9 mouse cellular contexts compared by ENCODE assay signal in genomic region chr2:30712841-30713401, GRCm38 (mm10).
A peak's percentile ranks its signal among the peaks of the same experiment; 100 is the strongest.
DNase-seq lines count a peak whose midpoint lies in the region; ATAC-seq and TF ChIP-seq lines count a peak whose summit lies in the region.
"Had no signal": no experiment of that assay in that cellular context is flagged by ENCODE, and none has a peak within 500 bp of the region (broad histone marks: within the 10 kb centered on the region; RNA-seq: fewer than 3 reads in every experiment).

No protein-coding gene starts in this region.

- intact Hi-C loops in gastrocnemius, adult 2 months (cut with DNase I): loop anchor here (5.0 kb wide), 2 partner anchors 56 to 241 kb away; partner anchors contain the start of gene Ier5l
- intact Hi-C loops in gastrocnemius, postnatal 36 days (cut with DNase I): loop anchor here (2.0 to 5.0 kb wide), 2 partner anchors 82 to 271 kb away; no protein-coding TSS in a partner anchor

- TF ChIP-seq CTCF in gastrocnemius, adult 2 months (IDR thresholded peaks at IDR 0.05): no peak

- H3K9me3 ChIP-seq in embryonic facial prominence, embryonic 14.5 days (ENCODE audit: control insufficient read depth, low read length): no peaks in the 10 kb centered on the region
- H3K9me3 ChIP-seq in intestine, embryonic 15.5 days: no peaks in the 10 kb centered on the region
- no peaks in the 10 kb centered on the region for H3K9me3 ChIP-seq in stomach, embryonic 16.5 days (replicated peaks; ENCODE audit: control insufficient read depth, low read length)

- 54% methylated on average over 9 of the region's 9 CpGs for WGBS in embryonic facial prominence, embryonic 14.5 days
- 62% methylated on average over 9 of the region's 9 CpGs for WGBS in intestine, embryonic 15.5 days
- WGBS in stomach, embryonic 16.5 days: 57% methylated on average over 9 of the region's 9 CpGs

- no peaks in the 10 kb centered on the region for H3K27me3 ChIP-seq in embryonic facial prominence, embryonic 14.5 days (replicated peaks; ENCODE audit: control insufficient read depth, insufficient read depth, low read length)
- H3K27me3 ChIP-seq in intestine, embryonic 15.5 days (replicated peaks): no peaks in the 10 kb centered on the region
- H3K27me3 ChIP-seq in stomach, embryonic 16.5 days (ENCODE audit: control insufficient read depth, insufficient read depth, low read length): no peaks in the 10 kb centered on the region
- H3K27me3 ChIP-seq: Patski had no signal

- no peak for ATAC-seq in embryonic facial prominence, embryonic 14.5 days (ENCODE audit: low read depth)
- no peak for ATAC-seq in intestine, embryonic 15.5 days
- ATAC-seq in stomach, embryonic 16.5 days (ENCODE audit: insufficient read depth, low FRiP score): no peak

- H3K36me3 ChIP-seq in embryonic facial prominence, embryonic 14.5 days (ENCODE audit: control insufficient read depth, insufficient read depth, low read length): no peaks in the 10 kb centered on the region
- no peaks in the 10 kb centered on the region for H3K36me3 ChIP-seq in intestine, embryonic 15.5 days
- no peaks in the 10 kb centered on the region for H3K36me3 ChIP-seq in stomach, embryonic 16.5 days (ENCODE audit: control insufficient read depth, insufficient read depth, low read length)

- peak overlapping the region; percentile 96 for H3K27ac ChIP-seq in gastrocnemius, adult 2 months
- H3K27ac ChIP-seq in embryonic facial prominence, embryonic 14.5 days (replicated peaks; ENCODE audit: low read depth, low read length): peak overlapping the region; percentile 92
- peak overlapping the region; percentile 80; the same call in 1 of the 2 replicates for H3K27ac ChIP-seq in intestine, embryonic 15.5 days
- H3K27ac ChIP-seq in stomach, embryonic 16.5 days (ENCODE audit: low read length): peak overlapping the region; percentile 95

- H3K4me2 ChIP-seq in embryonic facial prominence, embryonic 14.5 days (ENCODE audit: low read depth, low read length): peak overlapping the region; percentile 84; the same call in 1 of the 2 replicates
- peak overlapping the region; percentile 96; the same call in 1 of the 2 replicates for H3K4me2 ChIP-seq in intestine, embryonic 15.5 days (replicated peaks)
- no peak overlapping the region for H3K4me2 ChIP-seq in stomach, embryonic 16.5 days (ENCODE audit: low read depth, low read length)

- no peak overlapping the region for H3K9ac ChIP-seq in embryonic facial prominence, embryonic 14.5 days (ENCODE audit: low read depth, low read length)
- 0 out of 2 replicates have a peak overlapping the region, but pooled peaks have one; percentile 20 for H3K9ac ChIP-seq in intestine, embryonic 15.5 days
- peak overlapping the region; percentile 87; the same call in 1 of the 2 replicates for H3K9ac ChIP-seq in stomach, embryonic 16.5 days (ENCODE audit: low read length)

- H3K4me1 ChIP-seq in embryonic facial prominence, embryonic 14.5 days (ENCODE audit: control insufficient read depth, insufficient read depth, low read length): peaks cover 68% of the 10 kb centered on the region
- peaks cover 70% of the 10 kb centered on the region for H3K4me1 ChIP-seq in intestine, embryonic 15.5 days (replicated peaks)
- peaks cover 69% of the 10 kb centered on the region for H3K4me1 ChIP-seq in stomach, embryonic 16.5 days (ENCODE audit: control insufficient read depth, insufficient read depth, low read length)

- peak; percentile 44 for DNase-seq in gastrocnemius, adult 2 months
- no peak for DNase-seq in gastrocnemius, postnatal 36 days
- DNase-seq in 416B (ENCODE audit: low read depth): peak; percentile 42
- peak; percentile 29 for DNase-seq in embryonic facial prominence, embryonic 14.5 days (ENCODE audit: low spot score)
- no peak for DNase-seq in urinary bladder, adult 18-20 months (ENCODE audit: low spot score in 2 of 2)
- no peak for DNase-seq in layer of hippocampus, adult 11-12 months (ENCODE audit: low spot score)

- H3K4me3 ChIP-seq in gastrocnemius, adult 2 months: no peak overlapping the region
- H3K4me3 ChIP-seq in embryonic facial prominence, embryonic 14.5 days (ENCODE audit: low read depth, low read length): no peak overlapping the region
- no peak overlapping the region for H3K4me3 ChIP-seq in intestine, embryonic 15.5 days (replicated peaks)
- H3K4me3 ChIP-seq in stomach, embryonic 16.5 days (replicated peaks; ENCODE audit: low read length): no peak overlapping the region

Comparison
In these comparisons a context has a peak if more than half of its experiments do, and no peak if none do; other contexts are left out.
1. DNase-seq: peak in gastrocnemius, adult 2 months (single experiment), 416B (single experiment) and embryonic facial prominence, embryonic 14.5 days (single experiment); none in gastrocnemius, postnatal 36 days (0 of 2), urinary bladder, adult 18-20 months (0 of 2) and layer of hippocampus, adult 11-12 months (single experiment).
2. Peak in every context shown above with its lines, with median percentiles within 50 percentile points of each other: H3K27ac ChIP-seq.